Mouse (Mus musculus) left cerebral cortex, postnatal 14 days (tissue): ENCODE measurements at regions not wholly inside any gene's neighbourhood (a gene's known extent, or its start where the extent isn't known, plus 50 kb on each side); places are given as distances from the start of the nearest gene placed in this dataset.

Experiments used
- DNase-seq, 2 experiments: peaks; one replicate each; pipeline ENCODE4 v3.0.0; 2021 to 2022; ENCODE audit warnings: low spot score in 2 of 2, mixed read lengths in 1 of 2
- intact Hi-C: fragments of 180-260 bp; cut with DNase I; formaldehyde crosslinking; loops from one replicate; pipeline ENCODE4 v1.15.1; 2025

GRCm38 (mm10) chr11:18478841-18479240 lies 525.2 kb upstream of the Etaa1 start:
- intact Hi-C loops = no loop called here
- no peak for DNase-seq

GRCm38 (mm10) chr11:18451271-18451670 lies 497.6 kb upstream of the Etaa1 start:
- intact Hi-C loops = no loop called here
- no peak for DNase-seq

- intact Hi-C loops = no loop called here
- DNase-seq = peak in 1 of 2 experiments; percentile 6
Measured at GRCm38 (mm10) chr11:18448879-18449278, 495.2 kb upstream of the Etaa1 start.

GRCm38 (mm10) chr11:18444600-18444999 lies 490.9 kb upstream of the Etaa1 start:
- DNase-seq = no peak
- intact Hi-C loops = no loop called here

- no peak for DNase-seq
- intact Hi-C loops = no loop called here
Measured at GRCm38 (mm10) chr11:18444101-18444500, 490.4 kb upstream of the Etaa1 start.

- intact Hi-C loops = no loop called here
- DNase-seq = no peak
Measured at GRCm38 (mm10) chr11:18443156-18443555, 489.5 kb upstream of the Etaa1 start.

- no peak for DNase-seq
- intact Hi-C loops = no loop called here
Measured at GRCm38 (mm10) chr11:18437834-18438611, 484.3 kb upstream of the Etaa1 start.

GRCm38 (mm10) chr11:18421076-18421475 lies 467.4 kb upstream of the Etaa1 start:
- intact Hi-C loops = no loop called here
- no peak for DNase-seq

GRCm38 (mm10) chr11:18413769-18414168 lies 460.1 kb upstream of the Etaa1 start:
- DNase-seq = peak; percentile 11 to 18
- intact Hi-C loops = no loop called here

- intact Hi-C loops = no loop called here
- DNase-seq = no peak
Measured at GRCm38 (mm10) chr11:18408071-18408752, 454.5 kb upstream of the Etaa1 start.

GRCm38 (mm10) chr11:18399561-18399960 lies 445.9 kb upstream of the Etaa1 start:
- DNase-seq = no peak
- intact Hi-C loops = no loop called here

- no peak for DNase-seq
- intact Hi-C loops = no loop called here
Measured at GRCm38 (mm10) chr11:18396397-18396796, 442.7 kb upstream of the Etaa1 start.

- no peak for DNase-seq
- intact Hi-C loops = no loop called here
Measured at GRCm38 (mm10) chr11:18395631-18396030, 442.0 kb upstream of the Etaa1 start.

- intact Hi-C loops = no loop called here
- DNase-seq = no peak
Measured at GRCm38 (mm10) chr11:18372813-18373332, 419.2 kb upstream of the Etaa1 start.

- intact Hi-C loops = no loop called here
- DNase-seq = no peak
Measured at GRCm38 (mm10) chr11:18371304-18371703, 417.6 kb upstream of the Etaa1 start.

GRCm38 (mm10) chr11:18370861-18371260 lies 417.2 kb upstream of the Etaa1 start:
- intact Hi-C loops = no loop called here
- no peak for DNase-seq

GRCm38 (mm10) chr11:18354866-18355265 lies 401.2 kb upstream of the Etaa1 start:
- intact Hi-C loops = no loop called here
- DNase-seq = peak; percentile 3

GRCm38 (mm10) chr11:18354156-18354555 lies 400.5 kb upstream of the Etaa1 start:
- intact Hi-C loops = no loop called here
- no peak for DNase-seq

- intact Hi-C loops = no loop called here
- no peak for DNase-seq
Measured at GRCm38 (mm10) chr11:18347841-18348240, 394.2 kb upstream of the Etaa1 start.

GRCm38 (mm10) chr11:18313510-18314301 lies 360.0 kb upstream of the Etaa1 start:
- no peak for DNase-seq
- intact Hi-C loops = no loop called here
